Mouse (Mus musculus) spleen, adult 18-20 months (tissue): Measurements from ENCODE around the gene Pax7.

Experiments used
- DNase-seq, 2 experiments: peaks; one replicate each; pipeline ENCODE4 v3.0.0; 2022; ENCODE audit warnings: mixed read lengths in 2 of 2

Gene Pax7

GRCm38 (mm10) chr4:139833036-139833634, at the start of gene Pax7:
Gene Pax7, minus strand, starts transcription at chr4:139833528.
- no peak for DNase-seq

GRCm38 (mm10) chr4:139881796-139882195, 48.5 kb upstream of the Pax7 start:
- no peak for DNase-seq

GRCm38 (mm10) chr4:139879324-139879723, 46.0 kb upstream of the Pax7 start:
- no peak for DNase-seq

GRCm38 (mm10) chr4:139878443-139878842, 45.1 kb upstream of the Pax7 start:
- no peak for DNase-seq

GRCm38 (mm10) chr4:139877269-139877668, 43.9 kb upstream of the Pax7 start:
- DNase-seq: peak in 1 of 2 experiments; percentile 47

- DNase-seq: peak in 1 of 2 experiments; percentile 40
Observed at GRCm38 (mm10) chr4:139872595-139872994, 39.3 kb upstream of the Pax7 start.

- no peak for DNase-seq
Observed at GRCm38 (mm10) chr4:139871699-139872098, 38.4 kb upstream of the Pax7 start.

GRCm38 (mm10) chr4:139863218-139863617, 29.9 kb upstream of the Pax7 start:
- no peak for DNase-seq

GRCm38 (mm10) chr4:139858635-139859176, 25.4 kb upstream of the Pax7 start:
- DNase-seq: peak; percentile 55 to 83

- DNase-seq: no peak
Observed at GRCm38 (mm10) chr4:139852219-139853035, 19.1 kb upstream of the Pax7 start.

- DNase-seq: no peak
Observed at GRCm38 (mm10) chr4:139851387-139851786, 18.1 kb upstream of the Pax7 start.

- DNase-seq: no peak
Observed at GRCm38 (mm10) chr4:139850547-139851170, 17.3 kb upstream of the Pax7 start.

GRCm38 (mm10) chr4:139843456-139843855, 10.1 kb upstream of the Pax7 start:
- DNase-seq: no peak

GRCm38 (mm10) chr4:139842919-139843318, 9.6 kb upstream of the Pax7 start:
- no peak for DNase-seq

GRCm38 (mm10) chr4:139840939-139841500, 7.7 kb upstream of the Pax7 start:
- DNase-seq: no peak

GRCm38 (mm10) chr4:139840442-139840841, 7.1 kb upstream of the Pax7 start:
- DNase-seq: no peak

- DNase-seq: no peak
Observed at GRCm38 (mm10) chr4:139836681-139837080, 3.4 kb upstream of the Pax7 start.

GRCm38 (mm10) chr4:139836196-139836595, 2.9 kb upstream of the Pax7 start:
- no peak for DNase-seq

GRCm38 (mm10) chr4:139833817-139834401, 581 bp upstream of the Pax7 start:
- no peak for DNase-seq

GRCm38 (mm10) chr4:139832281-139833035, 870 bp downstream of the Pax7 start:
- no peak for DNase-seq

GRCm38 (mm10) chr4:139831501-139832230, 1.7 kb downstream of the Pax7 start:
- DNase-seq: no peak
